ENCODE assay signal across 8 mouse cellular contexts in genomic region chrX:73823747-73824146, GRCm38 (mm10). TPM values are rescaled to one million over a fixed set of nuclear protein-coding genes. Genes with fewer than 3 reads are reported as not detected.
DNase-seq lines count a peak whose midpoint lies in the region; ATAC-seq and TF ChIP-seq lines count a peak whose summit lies in the region.

No protein-coding gene starts in this region.

- H3K4me2 ChIP-seq in forebrain, postnatal 0 days (ENCODE audit: low read depth), result peak overlapping the region; percentile 53
- peak overlapping the region; percentile 65 for H3K4me2 ChIP-seq in midbrain, embryonic 13.5 days (replicated peaks)

- no peaks in the 10 kb centered on the region for H3K36me3 ChIP-seq in forebrain, postnatal 0 days (ENCODE audit: insufficient read depth)
- no peaks in the 10 kb centered on the region for H3K36me3 ChIP-seq in midbrain, embryonic 13.5 days

- no peak for TF ChIP-seq CTCF in forebrain, postnatal 0 days (IDR thresholded peaks at IDR 0.05; ENCODE audit: low read depth)

- H3K27me3 ChIP-seq in forebrain, postnatal 0 days (ENCODE audit: insufficient read depth, low read length), result no peaks in the 10 kb centered on the region
- H3K27me3 ChIP-seq in midbrain, embryonic 13.5 days, result no peaks in the 10 kb centered on the region

- peak overlapping the region; percentile 81 for H3K9ac ChIP-seq in forebrain, postnatal 0 days
- peak overlapping the region; percentile 87 for H3K9ac ChIP-seq in midbrain, embryonic 13.5 days (replicated peaks)

- no peaks in the 10 kb centered on the region for H3K9me3 ChIP-seq in forebrain, postnatal 0 days (ENCODE audit: low read length)
- H3K9me3 ChIP-seq in midbrain, embryonic 13.5 days, result no peaks in the 10 kb centered on the region

- ATAC-seq in forebrain, postnatal 0 days, result peak; percentile 8
- ATAC-seq in midbrain, embryonic 13.5 days, result peak; percentile 31

- H3K4me1 ChIP-seq in forebrain, postnatal 0 days (ENCODE audit: insufficient read depth), result no peaks in the 10 kb centered on the region
- peaks cover 8% of the 10 kb centered on the region for H3K4me1 ChIP-seq in midbrain, embryonic 13.5 days (replicated peaks)

- H3K27ac ChIP-seq in forebrain, postnatal 0 days (ENCODE audit: low read depth, low read length), result peak overlapping the region; percentile 91
- peak overlapping the region; percentile 93 for H3K27ac ChIP-seq in midbrain, embryonic 13.5 days

- H3K4me3 ChIP-seq in forebrain, postnatal 0 days (ENCODE audit: low read depth, low read length), result peak overlapping the region; percentile 55
- H3K4me3 ChIP-seq in midbrain, embryonic 13.5 days (replicated peaks), result peak overlapping the region; percentile 62

- peak; percentile 2 to 9 for DNase-seq in left cerebral cortex, postnatal 14 days (ENCODE audit: low spot score in 2 of 2)
- no peak for DNase-seq in left cerebral cortex, adult 11 months (ENCODE audit: low spot score)
- DNase-seq in cerebellum, adult 9-11 months, result peak; percentile 29
- DNase-seq in forebrain, postnatal 0 days, result no peak
- no peak for DNase-seq in spleen, postnatal 14 days (ENCODE audit: low spot score in 2 of 2)
- DNase-seq in urinary bladder, postnatal 25 days (ENCODE audit: low spot score), result no peak
- DNase-seq in ovary, postnatal 14 days (ENCODE audit: low spot score), result no peak

- intact Hi-C loops in left cerebral cortex, postnatal 14 days (cut with DNase I), result no loop called here

- 35% methylated on average over 17 of the region's 17 CpGs for WGBS in forebrain, postnatal 0 days
- WGBS in midbrain, embryonic 13.5 days, result 18% methylated on average over 17 of the region's 17 CpGs

RNA-seq across cellular contexts. Expression of gene Pdzd4, which starts 1.0 kb away (rescaled TPM):
- total RNA-seq in left cerebral cortex, postnatal 14 days (2021), result 100 to 1,000 TPM; 113 to 120 TPM
- total RNA-seq in forebrain, postnatal 0 days (2014; rRNA removed), result 239 and 252 TPM in 2 replicates
- 3.4 and 4.0 TPM in 2 replicates for polyA plus RNA-seq in forebrain, postnatal 0 days (2015; fragmentation: Nextera tagmentation; extraction: Ambion mirVana)
- polyA plus RNA-seq in midbrain, embryonic 13.5 days (2015; fragmentation: Nextera tagmentation; extraction: Ambion mirVana), result 4.3 and 4.7 TPM in 2 replicates

RNA-seq across cellular contexts. Expression of gene Ssr4, which starts 36.9 kb away (rescaled TPM):
- 100 to 1,000 TPM in 1 of 2 experiments, 10 to 100 TPM in 1; 94.7 to 109 TPM for total RNA-seq in left cerebral cortex, postnatal 14 days (2021)
- total RNA-seq in forebrain, postnatal 0 days (2014; rRNA removed), result 107 and 169 TPM in 2 replicates
- 167 and 186 TPM in 2 replicates for polyA plus RNA-seq in forebrain, postnatal 0 days (2015; fragmentation: Nextera tagmentation; extraction: Ambion mirVana)
- 133 and 139 TPM in 2 replicates for polyA plus RNA-seq in midbrain, embryonic 13.5 days (2015; fragmentation: Nextera tagmentation; extraction: Ambion mirVana)

RNA-seq across cellular contexts. Expression of gene Idh3g, which starts 37.0 kb away (rescaled TPM):
- total RNA-seq in left cerebral cortex, postnatal 14 days (2021), result 100 to 1,000 TPM; 167 to 178 TPM
- 177 and 186 TPM in 2 replicates for total RNA-seq in forebrain, postnatal 0 days (2014; rRNA removed)
- 208 and 213 TPM in 2 replicates for polyA plus RNA-seq in forebrain, postnatal 0 days (2015; fragmentation: Nextera tagmentation; extraction: Ambion mirVana)
- 225 and 228 TPM in 2 replicates for polyA plus RNA-seq in midbrain, embryonic 13.5 days (2015; fragmentation: Nextera tagmentation; extraction: Ambion mirVana)

RNA-seq across cellular contexts. Expression of gene Srpk3, which starts 49.5 kb away (rescaled TPM):
- 1 to 10 TPM; 5.8 to 7.0 TPM for total RNA-seq in left cerebral cortex, postnatal 14 days (2021)
- total RNA-seq in forebrain, postnatal 0 days (2014; rRNA removed), result 0.14 and 0.62 TPM in 2 replicates
- polyA plus RNA-seq in forebrain, postnatal 0 days (2015; fragmentation: Nextera tagmentation; extraction: Ambion mirVana), result 0.91 and 0.99 TPM in 2 replicates
- 1.3 and 1.4 TPM in 2 replicates for polyA plus RNA-seq in midbrain, embryonic 13.5 days (2015; fragmentation: Nextera tagmentation; extraction: Ambion mirVana)

Comparison
In these comparisons a context has a peak if more than half of its experiments do, and no peak if none do; other contexts are left out.
1. DNase-seq: peak in left cerebral cortex, postnatal 14 days (2 of 2) and cerebellum, adult 9-11 months (single experiment); none in left cerebral cortex, adult 11 months (single experiment), forebrain, postnatal 0 days (single experiment), spleen, postnatal 14 days (0 of 2), urinary bladder, postnatal 25 days (single experiment) and ovary, postnatal 14 days (single experiment).